Mouse (Mus musculus) forebrain, embryonic 15.5 days (tissue): ENCODE data around the gene Herc2. TPM values are rescaled to one million over a fixed set of nuclear protein-coding genes. Genes with fewer than 3 reads are reported as not detected.

Experiments
- ATAC-seq: fragments of 200-750 bp; cut with Nextera tagmentation; replicated peaks from 2 replicates; pipeline ENCODE4 v1.8.0; 2017; ENCODE audit warnings: mild to moderate bottlenecking, moderate TSS enrichment, moderate library complexity
- H3K27ac ChIP-seq: fragments of 300-500 bp; sonication (generic); replicated peaks from 2 replicates; pipeline ENCODE4 v1.5.1; 2015; ENCODE audit warnings: mild to moderate bottlenecking, inconsistent platforms
- H3K27me3 ChIP-seq: fragments of 300-500 bp; sonication (generic); 2 replicates; pipeline ENCODE4 v1.6.1; 2015; ENCODE audit warnings: inconsistent platforms
- H3K36me3 ChIP-seq: fragments of 300-500 bp; sonication (generic); 2 replicates; pipeline ENCODE4 v1.6.1; 2015; ENCODE audit warnings: mild to moderate bottlenecking, inconsistent platforms
- H3K4me1 ChIP-seq: fragments of 300-500 bp; sonication (generic); 2 replicates; pipeline ENCODE4 v1.6.1; 2015; ENCODE audit warnings: inconsistent platforms
- H3K4me2 ChIP-seq: fragments of 300-500 bp; sonication (generic); replicated peaks from 2 replicates; pipeline ENCODE4 v1.6.1; 2015; ENCODE audit warnings: mild to moderate bottlenecking, inconsistent platforms
- H3K4me3 ChIP-seq: fragments of 300-500 bp; sonication (generic); 2 replicates; pipeline ENCODE4 v1.5.1; 2015; ENCODE audit warnings: mild to moderate bottlenecking, inconsistent platforms
- H3K9ac ChIP-seq: fragments of 300-500 bp; sonication (generic); replicated peaks from 2 replicates; pipeline ENCODE4 v1.6.1; 2015; ENCODE audit warnings: mild to moderate bottlenecking, inconsistent platforms
- H3K9me3 ChIP-seq: fragments of 300-500 bp; sonication (generic); 2 replicates; pipeline ENCODE4 v1.6.1; 2016; ENCODE audit warnings: inconsistent platforms
- WGBS: fragments of 180-500 bp; shearing (Covaris S2); methylation state at CpG from one replicate; pipeline ENCODE4 v1.1.7; 2015; ENCODE audit warnings: mixed read lengths; 5-methylcytosine and 5-hydroxymethylcytosine counted together
- polyA plus RNA-seq: library from polyadenylated mRNA; unstranded; fragments of >200 nt; fragmentation: Nextera tagmentation; extraction: Ambion mirVana; gene quantifications from 2 replicates; pipeline ENCODE4 v1.2.1, GENCODE M21; 2015

Herc2 gene
- polyA plus RNA-seq, 1 experiment from 2014 or later: 53.7 TPM

- no peak overlapping the region for H3K27ac ChIP-seq
- no peaks in the 10 kb centered on the region for H3K27me3 ChIP-seq
- peaks cover 73% of the 10 kb centered on the region for H3K36me3 ChIP-seq
- no peaks in the 10 kb centered on the region for H3K9me3 ChIP-seq
- no peak overlapping the region for H3K4me3 ChIP-seq
- H3K4me2 ChIP-seq: no peak overlapping the region
- no peak overlapping the region for H3K9ac ChIP-seq
- ATAC-seq: no peak
- WGBS: 91% methylated on average over 3 of the region's 3 CpGs
- no peaks in the 10 kb centered on the region for H3K4me1 ChIP-seq
These were observed 39.1 kb downstream of the Herc2 start for GRCm38 (mm10) chr7:56089097-56089496.

- Histone ChIP-seq H3K9me3 (no peaks in the 10 kb centered on the region), H3K27ac (no peak overlapping the region), H3K27me3 (no peaks in the 10 kb centered on the region), H3K9ac (no peak overlapping the region), H3K4me3 (no peak overlapping the region), H3K4me2 (no peak overlapping the region), H3K4me1 (no peaks in the 10 kb centered on the region), H3K36me3 (peaks cover 72% of the 10 kb centered on the region)
- WGBS: 97% methylated on average over 5 of the region's 5 CpGs
- no peak; the same call in 1 of the 2 replicates for ATAC-seq
These were observed 41.4 kb downstream of the Herc2 start for GRCm38 (mm10) chr7:56091445-56091844.

GRCm38 (mm10) chr7:56102293-56102847, 52.4 kb downstream of the Herc2 start:
- Histone ChIP-seq H3K9ac (no peak overlapping the region), H3K4me1 (peaks cover 7% of the 10 kb centered on the region; the same call in 1 of the 2 replicates), H3K27me3 (no peaks in the 10 kb centered on the region), H3K4me3 (no peak overlapping the region), H3K4me2 (no peak overlapping the region), H3K36me3 (peaks cover 59% of the 10 kb centered on the region), H3K9me3 (no peaks in the 10 kb centered on the region), H3K27ac (peak overlapping the region; percentile 42)
- 29% methylated on average over 5 of the region's 5 CpGs for WGBS
- peak; percentile 57 for ATAC-seq

GRCm38 (mm10) chr7:56112999-56113398, 63.0 kb downstream of the Herc2 start:
- no peak overlapping the region for H3K27ac ChIP-seq
- H3K9ac ChIP-seq: no peak overlapping the region
- no peaks in the 10 kb centered on the region for H3K4me1 ChIP-seq
- no peak overlapping the region for H3K4me2 ChIP-seq
- no peaks in the 10 kb centered on the region for H3K9me3 ChIP-seq
- no peak overlapping the region for H3K4me3 ChIP-seq
- 91% methylated on average over 6 of the region's 6 CpGs for WGBS
- H3K27me3 ChIP-seq: no peaks in the 10 kb centered on the region
- ATAC-seq: no peak
- H3K36me3 ChIP-seq: peaks cover 43% of the 10 kb centered on the region

- no peak for ATAC-seq
- Histone ChIP-seq H3K27me3 (no peaks in the 10 kb centered on the region), H3K36me3 (peaks cover 35% of the 10 kb centered on the region), H3K27ac (no peak overlapping the region), H3K4me1 (no peaks in the 10 kb centered on the region), H3K9ac (no peak overlapping the region), H3K4me3 (no peak overlapping the region), H3K4me2 (no peak overlapping the region), H3K9me3 (no peaks in the 10 kb centered on the region)
- WGBS: 83% methylated on average over 1 of the region's 1 CpGs
These were observed 64.2 kb downstream of the Herc2 start for GRCm38 (mm10) chr7:56114148-56114547.

GRCm38 (mm10) chr7:56120968-56121367, 71.0 kb downstream of the Herc2 start:
- no peak for ATAC-seq
- WGBS: 85% methylated on average over 7 of the region's 7 CpGs
- H3K27ac ChIP-seq: no peak overlapping the region

GRCm38 (mm10) chr7:56121425-56121824, 71.4 kb downstream of the Herc2 start:
- no peak for ATAC-seq
- Histone ChIP-seq H3K4me3 (no peak overlapping the region), H3K36me3 (peaks cover 23% of the 10 kb centered on the region)

More at GRCm38 (mm10) chr7:56120968-56121367, 71.0 kb downstream of the Herc2 start:
- Histone ChIP-seq H3K9ac (no peak overlapping the region), H3K9me3 (no peaks in the 10 kb centered on the region), H3K4me1 (no peaks in the 10 kb centered on the region), H3K36me3 (peaks cover 23% of the 10 kb centered on the region), H3K4me3 (no peak overlapping the region), H3K4me2 (no peak overlapping the region), H3K27me3 (no peaks in the 10 kb centered on the region)

GRCm38 (mm10) chr7:56128080-56128479, 78.1 kb downstream of the Herc2 start:
- Histone ChIP-seq H3K9me3 (no peaks in the 10 kb centered on the region), H3K4me3 (no peak overlapping the region), H3K4me1 (no peaks in the 10 kb centered on the region), H3K9ac (no peak overlapping the region), H3K27ac (no peak overlapping the region), H3K4me2 (no peak overlapping the region), H3K36me3 (peaks cover 55% of the 10 kb centered on the region), H3K27me3 (no peaks in the 10 kb centered on the region)
- 97% methylated on average over 3 of the region's 3 CpGs for WGBS
- no peak for ATAC-seq

More at GRCm38 (mm10) chr7:56121425-56121824, 71.4 kb downstream of the Herc2 start:
- no peak overlapping the region for H3K27ac ChIP-seq
- no peak overlapping the region for H3K9ac ChIP-seq
- WGBS: 99% methylated on average over 5 of the region's 5 CpGs
- no peaks in the 10 kb centered on the region for H3K4me1 ChIP-seq
- no peaks in the 10 kb centered on the region for H3K9me3 ChIP-seq
- no peak overlapping the region for H3K4me2 ChIP-seq
- no peaks in the 10 kb centered on the region for H3K27me3 ChIP-seq

GRCm38 (mm10) chr7:56129577-56129976, 79.6 kb downstream of the Herc2 start:
- H3K36me3 ChIP-seq: peaks cover 65% of the 10 kb centered on the region
- 88% methylated on average over 3 of the region's 3 CpGs for WGBS
- H3K27me3 ChIP-seq: no peaks in the 10 kb centered on the region
- no peaks in the 10 kb centered on the region for H3K4me1 ChIP-seq
- no peak for ATAC-seq
- no peaks in the 10 kb centered on the region for H3K9me3 ChIP-seq
- H3K4me2 ChIP-seq: no peak overlapping the region
- H3K4me3 ChIP-seq: no peak overlapping the region
- no peak overlapping the region for H3K27ac ChIP-seq
- H3K9ac ChIP-seq: no peak overlapping the region

GRCm38 (mm10) chr7:56131548-56131947, 81.6 kb downstream of the Herc2 start:
- Histone ChIP-seq H3K4me1 (no peaks in the 10 kb centered on the region), H3K36me3 (peaks cover 69% of the 10 kb centered on the region), H3K9ac (no peak overlapping the region), H3K27me3 (no peaks in the 10 kb centered on the region), H3K4me2 (no peak overlapping the region), H3K9me3 (no peaks in the 10 kb centered on the region), H3K27ac (no peak overlapping the region), H3K4me3 (no peak overlapping the region)
- ATAC-seq: no peak
- WGBS: 92% methylated on average over 6 of the region's 6 CpGs

- H3K4me3 ChIP-seq: no peak overlapping the region
- no peaks in the 10 kb centered on the region for H3K27me3 ChIP-seq
- WGBS: 90% methylated on average over 7 of the region's 7 CpGs
- no peak for ATAC-seq
- H3K9me3 ChIP-seq: no peaks in the 10 kb centered on the region
- no peak overlapping the region for H3K9ac ChIP-seq
- peaks cover 54% of the 10 kb centered on the region for H3K36me3 ChIP-seq
- H3K27ac ChIP-seq: no peak overlapping the region
- H3K4me1 ChIP-seq: no peaks in the 10 kb centered on the region
- H3K4me2 ChIP-seq: no peak overlapping the region
These were observed 88.7 kb downstream of the Herc2 start for GRCm38 (mm10) chr7:56138706-56139105.

GRCm38 (mm10) chr7:56146424-56146823, 96.4 kb downstream of the Herc2 start:
- H3K27ac ChIP-seq: no peak overlapping the region
- H3K4me2 ChIP-seq: no peak overlapping the region
- H3K36me3 ChIP-seq: peaks cover 55% of the 10 kb centered on the region
- no peaks in the 10 kb centered on the region for H3K27me3 ChIP-seq
- H3K9me3 ChIP-seq: no peaks in the 10 kb centered on the region
- ATAC-seq: no peak
- WGBS: 93% methylated on average over 3 of the region's 3 CpGs
- no peak overlapping the region for H3K9ac ChIP-seq
- no peaks in the 10 kb centered on the region for H3K4me1 ChIP-seq
- no peak overlapping the region for H3K4me3 ChIP-seq

- H3K9me3 ChIP-seq: no peaks in the 10 kb centered on the region
- WGBS: 95% methylated on average over 7 of the region's 7 CpGs
- peaks cover 72% of the 10 kb centered on the region for H3K36me3 ChIP-seq
- no peak overlapping the region for H3K4me3 ChIP-seq
- H3K27me3 ChIP-seq: no peaks in the 10 kb centered on the region
- H3K9ac ChIP-seq: no peak overlapping the region
- H3K27ac ChIP-seq: no peak overlapping the region
- no peaks in the 10 kb centered on the region for H3K4me1 ChIP-seq
- ATAC-seq: no peak
- H3K4me2 ChIP-seq: no peak overlapping the region
These were observed 98.9 kb downstream of the Herc2 start for GRCm38 (mm10) chr7:56148925-56149324.
